Mouse (Mus musculus) embryonic facial prominence, embryonic 10.5 days (tissue): Measurements from ENCODE around the gene Gm10277. TPM values are rescaled to one million over a fixed set of nuclear protein-coding genes. Genes with fewer than 3 reads are reported as not detected.
A peak's percentile ranks its signal among the peaks of the same experiment; 100 is the strongest.

Experiments
- DNase-seq: peaks from one replicate; pipeline ENCODE4 v3.0.0-alpha.2; 2017; ENCODE audit warnings: low spot score
- H3K27ac ChIP-seq: fragments of 300-500 bp; sonication (generic); replicated peaks from 2 replicates; pipeline ENCODE4 v1.5.1; 2016; ENCODE audit warnings: mild to moderate bottlenecking
- H3K27me3 ChIP-seq: fragments of 300-500 bp; sonication (generic); replicated peaks from 2 replicates; pipeline ENCODE4 v1.6.1; 2016; ENCODE audit warnings: low read depth, mild to moderate bottlenecking; ENCODE audit not compliant: poor library complexity, severe bottlenecking
- H3K36me3 ChIP-seq: fragments of 300-500 bp; sonication (generic); replicated peaks from 2 replicates; pipeline ENCODE4 v1.6.1; 2016; ENCODE audit warnings: mild to moderate bottlenecking, moderate library complexity
- H3K4me1 ChIP-seq: fragments of 300-500 bp; sonication (generic); 2 replicates; pipeline ENCODE4 v1.6.1; 2016
- H3K4me3 ChIP-seq: fragments of 300-500 bp; sonication (generic); 2 replicates; pipeline ENCODE4 v1.5.1; 2016; ENCODE audit warnings: mild to moderate bottlenecking, moderate library complexity
- H3K9me3 ChIP-seq: fragments of 300-500 bp; sonication (generic); 2 replicates; pipeline ENCODE4 v1.6.1; 2016; ENCODE audit warnings: mild to moderate bottlenecking
- WGBS: fragments of 180-500 bp; shearing (Covaris S2); methylation state at CpG from one replicate; pipeline ENCODE4 v1.1.7; 2016; 5-methylcytosine and 5-hydroxymethylcytosine counted together
- polyA plus RNA-seq: library from polyadenylated mRNA; unstranded; fragments of >200 nt; fragmentation: Nextera tagmentation; extraction: Ambion mirVana; gene quantifications from 2 replicates; pipeline ENCODE4 v1.2.1, GENCODE M21; 2016

The Gm10277 gene
- polyA plus RNA-seq, 1 experiment from 2014 or later = 1.6 TPM

GRCm38 (mm10) chr11:77793238-77793930 lies 5.8 kb upstream of the Gm10277 start:
- 5% methylated on average over 19 of the region's 19 CpGs for WGBS
- Histone ChIP-seq H3K4me3 (peak overlapping the region; percentile 57), H3K27me3 (no peaks in the 10 kb centered on the region), H3K4me1 (peaks cover 38% of the 10 kb centered on the region), H3K9me3 (no peaks in the 10 kb centered on the region), H3K27ac (peak overlapping the region; percentile 81), H3K36me3 (no peaks in the 10 kb centered on the region)
- DNase-seq = peak; percentile 97

- DNase-seq = no peak
- Histone ChIP-seq H3K9me3 (no peaks in the 10 kb centered on the region), H3K27ac (peak overlapping the region; percentile 81), H3K4me1 (peaks cover 38% of the 10 kb centered on the region), H3K4me3 (no peak overlapping the region), H3K27me3 (no peaks in the 10 kb centered on the region), H3K36me3 (no peaks in the 10 kb centered on the region)
- 72% methylated on average over 7 of the region's 7 CpGs for WGBS
Observed at GRCm38 (mm10) chr11:77792566-77792909, 5.0 kb upstream of the Gm10277 start.

DNA sequence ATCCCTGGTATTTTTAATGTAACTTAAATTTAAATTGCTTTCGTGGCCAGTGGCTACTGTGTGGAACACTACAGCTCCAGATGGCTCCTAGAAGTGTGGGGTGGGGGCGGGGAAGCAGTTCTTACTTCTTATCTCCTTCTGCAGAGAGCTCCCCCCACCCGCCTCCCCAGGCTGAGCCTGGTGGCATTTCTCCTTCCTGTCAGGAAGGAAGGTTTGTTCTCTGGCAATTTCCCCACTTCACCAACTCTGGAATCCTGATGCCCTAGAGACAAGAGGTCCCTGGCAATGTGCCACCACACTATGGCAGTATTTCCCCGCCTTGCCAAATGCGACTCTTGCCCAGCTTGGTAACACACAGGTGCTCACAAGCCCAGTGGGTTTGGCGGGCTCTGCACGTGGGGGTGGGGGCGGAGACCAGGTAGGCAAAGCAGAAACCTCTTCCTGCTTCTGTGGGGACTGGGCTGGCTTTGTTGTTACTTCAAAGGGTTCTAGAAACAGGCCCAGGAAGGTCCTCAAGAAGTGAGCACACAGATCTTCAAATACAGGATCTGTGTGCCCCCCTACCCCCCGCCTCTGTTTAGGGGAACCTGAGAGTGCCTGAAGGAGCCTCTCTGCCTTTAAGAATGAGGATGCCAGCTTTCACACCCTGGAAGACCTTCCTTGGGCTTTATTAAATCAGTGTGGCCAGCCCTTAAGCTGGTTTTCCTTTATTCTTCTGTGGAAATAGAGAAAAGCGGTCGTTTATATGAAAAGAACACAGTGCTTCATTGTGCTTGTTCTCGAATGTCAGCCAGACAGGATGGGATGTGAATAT lies 4.4 kb upstream of the Gm10277 start:
- Histone ChIP-seq H3K9me3 (no peaks in the 10 kb centered on the region), H3K27ac (peak overlapping the region; percentile 81), H3K36me3 (no peaks in the 10 kb centered on the region), H3K4me1 (peaks cover 38% of the 10 kb centered on the region), H3K27me3 (no peaks in the 10 kb centered on the region), H3K4me3 (no peak overlapping the region)
- DNase-seq = no peak
- 56% methylated on average over 12 of the region's 12 CpGs for WGBS

DNA sequence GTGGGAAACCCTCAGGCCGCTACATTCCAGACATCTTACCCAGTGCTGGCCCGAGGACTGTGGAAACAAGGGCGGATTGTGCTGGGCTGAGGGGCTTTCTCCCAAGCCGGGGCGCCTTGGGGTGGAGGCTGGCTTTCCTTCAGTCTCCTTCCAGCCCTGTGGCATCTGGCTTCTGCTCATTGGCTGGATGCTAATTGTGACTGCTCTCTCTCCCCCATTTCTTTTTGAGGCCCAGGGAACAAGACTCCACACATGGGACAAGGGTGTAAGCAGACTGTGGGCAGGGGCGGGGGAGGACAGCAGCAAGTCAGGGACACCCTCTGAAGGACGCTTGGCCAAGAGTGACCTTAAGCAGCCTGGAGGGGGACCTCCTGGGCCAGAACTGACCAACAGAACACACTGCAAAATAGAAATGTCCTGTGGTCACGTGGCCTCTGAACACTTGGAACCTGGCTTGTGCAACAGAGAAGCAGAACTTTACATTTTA lies 3.7 kb upstream of the Gm10277 start:
- no peaks in the 10 kb centered on the region for H3K27me3 ChIP-seq
- no peaks in the 10 kb centered on the region for H3K9me3 ChIP-seq
- peak; percentile 67 for DNase-seq
- peak overlapping the region; percentile 81 for H3K27ac ChIP-seq
- peaks cover 42% of the 10 kb centered on the region for H3K4me1 ChIP-seq
- WGBS = 18% methylated on average over 8 of the region's 8 CpGs
- H3K4me3 ChIP-seq = no peak overlapping the region
- no peaks in the 10 kb centered on the region for H3K36me3 ChIP-seq

DNA sequence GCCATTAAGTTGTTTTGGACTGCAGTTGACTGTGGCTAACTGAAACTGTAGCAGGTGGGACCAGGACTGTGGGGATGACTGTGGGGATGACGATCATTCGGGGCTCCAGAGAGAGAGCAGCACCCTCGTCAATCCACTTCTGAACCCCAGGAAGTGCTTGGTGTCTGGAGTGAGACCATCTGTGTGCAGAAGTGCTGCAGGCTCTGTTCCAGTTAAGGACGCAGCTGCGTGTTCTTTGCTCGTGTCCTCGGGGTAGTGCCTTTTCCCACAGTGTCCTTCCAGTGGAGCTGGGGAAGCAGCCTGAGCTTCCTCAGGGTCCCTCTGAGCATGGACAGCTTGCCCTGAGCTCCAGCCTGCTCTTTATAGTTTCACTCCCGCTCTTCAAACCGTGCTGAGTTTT lies 2.7 kb upstream of the Gm10277 start:
- WGBS = 47% methylated on average over 9 of the region's 9 CpGs
- Histone ChIP-seq H3K36me3 (0 out of 2 replicates have a peak, but pooled peaks cover 3% of the 10 kb centered on the region), H3K9me3 (no peaks in the 10 kb centered on the region), H3K27me3 (no peaks in the 10 kb centered on the region), H3K4me1 (peaks cover 52% of the 10 kb centered on the region), H3K4me3 (no peak overlapping the region), H3K27ac (peak overlapping the region; percentile 81)
- DNase-seq = no peak

GRCm38 (mm10) chr11:77789512-77789911 lies 2.0 kb upstream of the Gm10277 start:
- Histone ChIP-seq H3K9me3 (no peaks in the 10 kb centered on the region), H3K27me3 (no peaks in the 10 kb centered on the region), H3K4me1 (peaks cover 60% of the 10 kb centered on the region), H3K27ac (no peak overlapping the region), H3K4me3 (no peak overlapping the region), H3K36me3 (0 out of 2 replicates have a peak, but pooled peaks cover 3% of the 10 kb centered on the region)
- no peak for DNase-seq
- 88% methylated on average over 5 of the region's 5 CpGs for WGBS

GRCm38 (mm10) chr11:77785768-77786561 lies 1.6 kb downstream of the Gm10277 start:
- WGBS = 63% methylated on average over 7 of the region's 7 CpGs
- H3K27ac ChIP-seq = peak overlapping the region; percentile 78

DNA sequence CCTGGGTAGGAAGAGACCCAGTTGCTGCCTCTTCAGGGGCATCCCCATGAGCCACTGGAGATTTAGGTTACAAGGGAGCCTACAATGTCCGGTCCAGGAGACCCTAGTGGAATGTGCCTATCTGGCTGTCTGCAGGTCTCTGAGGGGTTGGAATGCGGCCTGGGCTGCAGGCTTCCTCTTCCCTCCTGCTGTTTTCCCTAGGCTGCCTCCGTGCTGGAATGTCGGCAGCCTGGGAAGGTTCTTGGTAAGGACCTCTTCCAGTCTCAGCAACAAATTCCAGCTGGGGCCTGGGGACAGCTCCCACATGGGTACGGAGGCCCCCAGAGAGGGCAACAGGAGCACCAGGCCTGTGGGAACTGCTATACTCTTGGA lies 2.2 kb downstream of the Gm10277 start:
- H3K4me1 ChIP-seq = peaks cover 46% of the 10 kb centered on the region
- no peaks in the 10 kb centered on the region for H3K27me3 ChIP-seq
- H3K27ac ChIP-seq = peak overlapping the region; percentile 78
- no peaks in the 10 kb centered on the region for H3K9me3 ChIP-seq
- peak; percentile 38 for DNase-seq
- H3K36me3 ChIP-seq = peaks cover 11% of the 10 kb centered on the region
- 17% methylated on average over 5 of the region's 5 CpGs for WGBS
- peak overlapping the region; percentile 28; the same call in 1 of the 2 replicates for H3K4me3 ChIP-seq

More at GRCm38 (mm10) chr11:77785768-77786561, 1.6 kb downstream of the Gm10277 start:
- peak overlapping the region; percentile 28; the same call in 1 of the 2 replicates for H3K4me3 ChIP-seq
- no peaks in the 10 kb centered on the region for H3K27me3 ChIP-seq
- H3K9me3 ChIP-seq = no peaks in the 10 kb centered on the region
- peaks cover 48% of the 10 kb centered on the region for H3K4me1 ChIP-seq
- peaks cover 5% of the 10 kb centered on the region; the same call in 1 of the 2 replicates for H3K36me3 ChIP-seq
- DNase-seq = no peak

DNA sequence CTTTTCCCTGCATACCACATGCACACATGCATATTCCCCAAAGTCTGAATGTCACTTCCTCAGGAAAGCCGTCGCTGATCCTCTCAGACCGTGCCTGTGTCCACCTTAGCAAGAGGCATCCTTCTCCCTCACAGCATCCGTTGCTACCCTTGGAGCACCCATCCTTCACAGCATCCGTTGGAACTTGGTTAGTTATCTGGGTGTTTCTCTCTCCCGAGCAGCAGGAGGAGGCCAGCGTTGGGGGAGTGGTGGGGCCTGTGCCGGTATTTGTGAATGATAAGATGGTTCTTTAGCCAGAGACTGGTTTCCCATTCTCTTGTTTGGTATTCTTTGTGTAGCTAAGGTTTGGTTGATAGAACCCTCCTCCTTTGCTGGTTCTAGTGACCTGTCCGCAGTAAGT lies 2.7 kb downstream of the Gm10277 start:
- 84% methylated on average over 9 of the region's 9 CpGs for WGBS
- Histone ChIP-seq H3K27me3 (no peaks in the 10 kb centered on the region), H3K27ac (0 out of 2 replicates have a peak overlapping the region, but pooled peaks have one; percentile 78), H3K4me3 (no peak overlapping the region), H3K4me1 (peaks cover 43% of the 10 kb centered on the region), H3K36me3 (peaks cover 13% of the 10 kb centered on the region), H3K9me3 (no peaks in the 10 kb centered on the region)
- no peak for DNase-seq

DNA sequence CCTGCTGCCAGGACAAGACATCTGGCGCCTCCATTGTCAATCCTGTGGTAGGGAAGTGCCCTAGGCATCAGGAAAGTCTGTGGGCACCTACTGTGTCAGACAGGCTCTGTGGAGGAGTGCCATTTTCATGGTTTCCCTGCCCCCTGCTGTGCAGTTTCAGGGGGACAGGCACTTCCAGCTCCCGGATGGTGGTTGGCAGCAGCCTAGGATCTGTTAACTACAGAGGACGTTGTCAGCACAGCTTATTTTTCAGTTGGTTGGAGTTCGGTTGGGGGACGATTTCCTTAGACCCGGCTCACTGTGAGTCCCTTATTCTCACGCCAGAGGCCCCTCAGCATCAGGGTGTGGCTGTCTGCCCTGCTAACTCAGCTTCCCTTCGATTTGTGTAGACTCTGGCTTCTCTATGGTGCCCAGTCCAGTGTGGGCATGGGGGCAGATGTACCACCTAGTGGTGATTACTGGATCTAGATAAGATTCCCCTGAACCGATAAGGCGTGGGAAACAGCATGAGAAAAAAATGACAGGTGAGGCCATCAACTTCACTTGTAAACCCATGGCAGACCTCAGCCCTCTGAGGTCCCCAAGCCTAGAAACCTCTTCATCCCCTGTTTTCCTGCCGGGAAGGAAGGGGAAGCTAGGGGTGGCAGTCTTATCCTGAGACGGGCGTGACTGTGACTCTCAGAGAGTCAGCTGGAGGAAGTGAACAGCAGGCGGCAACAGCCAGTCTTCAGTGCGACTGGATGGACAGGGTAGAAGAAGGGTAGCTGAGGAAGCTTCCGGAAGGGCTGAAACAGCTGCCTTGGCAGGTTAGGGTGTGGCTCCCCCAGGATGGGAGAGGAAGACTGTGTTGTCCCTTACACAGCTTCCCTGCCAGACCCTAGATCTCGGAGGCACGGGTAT lies 3.5 kb downstream of the Gm10277 start:
- no peak for DNase-seq
- H3K36me3 ChIP-seq = peaks cover 15% of the 10 kb centered on the region
- H3K27me3 ChIP-seq = no peaks in the 10 kb centered on the region
- peaks cover 43% of the 10 kb centered on the region for H3K4me1 ChIP-seq
- WGBS = 51% methylated on average over 18 of the region's 18 CpGs
- peak overlapping the region; percentile 24; the same call in 1 of the 2 replicates for H3K27ac ChIP-seq
- no peaks in the 10 kb centered on the region for H3K9me3 ChIP-seq
- H3K4me3 ChIP-seq = no peak overlapping the region

- no peak for DNase-seq
- H3K27ac ChIP-seq = peak overlapping the region; percentile 24; the same call in 1 of the 2 replicates
- peaks cover 22% of the 10 kb centered on the region for H3K36me3 ChIP-seq
- H3K4me3 ChIP-seq = no peak overlapping the region
- peaks cover 43% of the 10 kb centered on the region for H3K4me1 ChIP-seq
- H3K27me3 ChIP-seq = no peaks in the 10 kb centered on the region
- H3K9me3 ChIP-seq = no peaks in the 10 kb centered on the region
- 61% methylated on average over 10 of the region's 10 CpGs for WGBS
Observed at GRCm38 (mm10) chr11:77783211-77783746, 4.3 kb downstream of the Gm10277 start.
